Comparison of ENCODE assay signal across 20 mouse cellular contexts in genomic region chr7:141671626-141672291, GRCm38 (mm10). TPM values are rescaled to one million over a fixed set of nuclear protein-coding genes. Genes with fewer than 3 reads are reported as not detected.
A peak's percentile ranks its signal among the peaks of the same experiment; 100 is the strongest.
DNase-seq lines count a peak whose midpoint lies in the region; ATAC-seq and TF ChIP-seq lines count a peak whose summit lies in the region.
"Had no signal": no experiment of that assay in that cellular context is flagged by ENCODE, and none has a peak within 500 bp of the region (broad histone marks: within the 10 kb centered on the region; RNA-seq: fewer than 3 reads in every experiment).

No protein-coding gene starts in this region.

- peak overlapping the region; percentile 25; the same call in 1 of the 2 replicates for H3K27ac ChIP-seq in hindbrain, embryonic 10.5 days
- H3K27ac ChIP-seq in hindbrain, embryonic 14.5 days = no peak overlapping the region
- H3K27ac ChIP-seq in liver, embryonic 12.5 days = peak overlapping the region; percentile 82
- peak overlapping the region; percentile 45; the same call in 1 of the 2 replicates for H3K27ac ChIP-seq in small intestine, adult 2 months (ENCODE audit: insufficient read depth, low read depth, low read length)
- H3K27ac ChIP-seq: embryonic facial prominence, embryonic 15.5 days; forebrain, embryonic 13.5 days had no signal

- H3K27me3 ChIP-seq in hindbrain, embryonic 10.5 days (ENCODE audit: insufficient read depth, poor library complexity, severe bottlenecking) = no peaks in the 10 kb centered on the region
- H3K27me3 ChIP-seq in hindbrain, embryonic 14.5 days (ENCODE audit: control insufficient read depth, insufficient read depth, low read length) = no peaks in the 10 kb centered on the region
- peaks cover 17% of the 10 kb centered on the region for H3K27me3 ChIP-seq in liver, embryonic 12.5 days (replicated peaks)
- H3K27me3 ChIP-seq in small intestine, adult 2 months (ENCODE audit: control insufficient read depth, insufficient read depth, low read length) = no peaks in the 10 kb centered on the region
- H3K27me3 ChIP-seq: embryonic facial prominence, embryonic 15.5 days; forebrain, embryonic 13.5 days had no signal

- no peak for DNase-seq in hindbrain, embryonic 10.5 days (ENCODE audit: low spot score)
- DNase-seq in hindbrain, embryonic 14.5 days (ENCODE audit: low spot score) = no peak
- DNase-seq in c-Kit-positive CD71-positive TER-119-positive erythroid progenitor cells, embryonic 14.5 days (ENCODE audit: low spot score) = peak; percentile 63
- DNase-seq in urinary bladder, postnatal 10 days (ENCODE audit: low spot score) = no peak
- DNase-seq in natural killer cell, adult 2 months (ENCODE audit: low spot score in 2 of 2) = no peak
- DNase-seq in adrenal gland, postnatal 36 days = no peak
- DNase-seq: cerebellum, postnatal 10 days; gastrocnemius, postnatal 36 days; layer of hippocampus, postnatal 36 days; right cerebral cortex, adult 18-20 months had no signal

- no peaks in the 10 kb centered on the region for H3K4me1 ChIP-seq in hindbrain, embryonic 10.5 days (replicated peaks)
- no peaks in the 10 kb centered on the region for H3K4me1 ChIP-seq in hindbrain, embryonic 14.5 days (replicated peaks; ENCODE audit: control insufficient read depth, insufficient read depth, low read length)
- peaks cover 23% of the 10 kb centered on the region for H3K4me1 ChIP-seq in liver, embryonic 12.5 days
- no peaks in the 10 kb centered on the region for H3K4me1 ChIP-seq in small intestine, adult 2 months (ENCODE audit: control insufficient read depth, insufficient read depth, insufficient read length, low read length)
- H3K4me1 ChIP-seq: embryonic facial prominence, embryonic 15.5 days; forebrain, embryonic 13.5 days had no signal

- no peak for TF ChIP-seq CTCF in small intestine, adult 2 months (IDR thresholded peaks at IDR 0.05; ENCODE audit: extremely low read depth, insufficient read length, insufficient replicate concordance, low read depth, low read length)

- no peak for TF ChIP-seq POLR2A in small intestine, adult 2 months (IDR thresholded peaks at IDR 0.05; ENCODE audit: low read depth, low read length)

- no peaks in the 10 kb centered on the region for H3K36me3 ChIP-seq in hindbrain, embryonic 10.5 days
- H3K36me3 ChIP-seq in hindbrain, embryonic 14.5 days (replicated peaks; ENCODE audit: control insufficient read depth, insufficient read depth) = no peaks in the 10 kb centered on the region
- no peaks in the 10 kb centered on the region for H3K36me3 ChIP-seq in liver, embryonic 12.5 days
- no peaks in the 10 kb centered on the region for H3K36me3 ChIP-seq in small intestine, adult 2 months (ENCODE audit: control insufficient read depth, insufficient read depth, low read length)
- H3K36me3 ChIP-seq: embryonic facial prominence, embryonic 15.5 days had no signal

- no peak overlapping the region for H3K4me3 ChIP-seq in hindbrain, embryonic 10.5 days
- no peak overlapping the region for H3K4me3 ChIP-seq in hindbrain, embryonic 14.5 days (replicated peaks; ENCODE audit: low read length)
- H3K4me3 ChIP-seq in liver, embryonic 12.5 days = no peak overlapping the region
- peak overlapping the region; percentile 29 for H3K4me3 ChIP-seq in small intestine, adult 2 months (ENCODE audit: low read depth, low read length)
- H3K4me3 ChIP-seq: embryonic facial prominence, embryonic 15.5 days; forebrain, embryonic 13.5 days; myocyte had no signal

- H3K9ac ChIP-seq in hindbrain, embryonic 14.5 days = no peak overlapping the region
- peak overlapping the region; percentile 44 for H3K9ac ChIP-seq in liver, embryonic 12.5 days
- H3K9ac ChIP-seq: embryonic facial prominence, embryonic 15.5 days; forebrain, embryonic 13.5 days had no signal

- ATAC-seq in hindbrain, embryonic 14.5 days (ENCODE audit: low FRiP score) = no peak
- ATAC-seq in liver, embryonic 12.5 days = peak; percentile 94
- ATAC-seq: forebrain, embryonic 13.5 days had no signal

- WGBS in hindbrain, embryonic 10.5 days = 83% methylated on average over 5 of the region's 5 CpGs
- 93% methylated on average over 5 of the region's 5 CpGs for WGBS in hindbrain, embryonic 14.5 days
- WGBS in liver, embryonic 12.5 days (ENCODE audit: insufficient replicate concordance) = 50% methylated on average over 5 of the region's 5 CpGs
- 73% methylated on average over 5 of the region's 5 CpGs for WGBS in small intestine, adult 2 months

- H3K9me3 ChIP-seq in hindbrain, embryonic 10.5 days = no peaks in the 10 kb centered on the region
- no peaks in the 10 kb centered on the region for H3K9me3 ChIP-seq in hindbrain, embryonic 14.5 days (ENCODE audit: control insufficient read depth, low read length)
- no peaks in the 10 kb centered on the region for H3K9me3 ChIP-seq in liver, embryonic 12.5 days (replicated peaks)
- H3K9me3 ChIP-seq: embryonic facial prominence, embryonic 15.5 days; forebrain, embryonic 13.5 days had no signal

- H3K4me2 ChIP-seq in hindbrain, embryonic 14.5 days (replicated peaks) = no peak overlapping the region
- peak overlapping the region; percentile 53 for H3K4me2 ChIP-seq in liver, embryonic 12.5 days
- H3K4me2 ChIP-seq: embryonic facial prominence, embryonic 15.5 days; forebrain, embryonic 13.5 days; heart, embryonic 11.5 days; midbrain, embryonic 11.5 days had no signal

RNA-seq across cellular contexts. Expression of gene Muc6, which starts 16.6 kb away (rescaled TPM):
- polyA plus RNA-seq in hindbrain, embryonic 10.5 days (2016; fragmentation: Nextera tagmentation; extraction: Ambion mirVana) = 0.12 and 0.26 TPM in 2 replicates
- polyA plus RNA-seq in hindbrain, embryonic 14.5 days (2014; fragmentation: Nextera tagmentation; extraction: Ambion mirVana) = 0.18 and 0.33 TPM in 2 replicates
- polyA plus RNA-seq in liver, embryonic 12.5 days (2016; fragmentation: Nextera tagmentation; extraction: Ambion mirVana) = 1.5 and 1.9 TPM in 2 replicates
- polyA plus RNA-seq in small intestine, adult 2 months (2012; rRNA removed) = 1.4 and 475 TPM in 2 replicates
- total RNA-seq in adrenal gland, postnatal 36 days (2021) = not detected
- total RNA-seq: gastrocnemius, postnatal 36 days; heart, postnatal 4 days; layer of hippocampus, postnatal 36 days; left cerebral cortex, postnatal 25 days had no signal

RNA-seq across cellular contexts. Expression of gene Muc2, which starts 18.4 kb away (rescaled TPM):
- 0.41 and 0.47 TPM in 2 replicates for polyA plus RNA-seq in hindbrain, embryonic 10.5 days (2016; fragmentation: Nextera tagmentation; extraction: Ambion mirVana)
- 0.36 and 0.72 TPM in 2 replicates for polyA plus RNA-seq in hindbrain, embryonic 14.5 days (2014; fragmentation: Nextera tagmentation; extraction: Ambion mirVana)
- 0.14 and 0.17 TPM in 2 replicates for polyA plus RNA-seq in liver, embryonic 12.5 days (2016; fragmentation: Nextera tagmentation; extraction: Ambion mirVana)
- 453 and 2,633 TPM in 2 replicates for polyA plus RNA-seq in small intestine, adult 2 months (2012; rRNA removed)
- total RNA-seq in adrenal gland, postnatal 36 days (2021) = under 1 TPM; 0.33 to 0.59 TPM
- total RNA-seq: CH12.LX; gastrocnemius, postnatal 36 days had no signal
- polyA plus RNA-seq: midbrain, embryonic 11.5 days; myocyte had no signal

Comparison
In these comparisons a context has a peak if more than half of its experiments do, and no peak if none do; other contexts are left out.
1. RNA of gene Muc2, which starts 18.4 kb away (polyA plus RNA-seq): 453 to 2,633 TPM in small intestine, adult 2 months; 0.41 to 0.47 TPM in hindbrain, embryonic 10.5 days, 0.36 to 0.72 TPM in hindbrain, embryonic 14.5 days and 0.14 to 0.17 TPM in liver, embryonic 12.5 days; every median in the first group is over 100 times any median in the second.